Mouse (Mus musculus) heart, postnatal 10 days (tissue): ENCODE results near the gene Crybg3. TPM values are rescaled to one million over a fixed set of nuclear protein-coding genes. Genes with fewer than 3 reads are reported as not detected.
"Not testable (repeated sequence)": the region's sequence is repeated elsewhere in the genome, so short reads cannot be mapped to it uniquely, and the experiment has no call there.

Experiments used
- DNase-seq, 2 experiments: peaks; one replicate each; pipeline ENCODE4 v3.0.0; 2021
- intact Hi-C: fragments of 180-260 bp; cut with DNase I; formaldehyde crosslinking; loops from one replicate; pipeline ENCODE4 v1.15.1; 2025
- total RNA-seq, 2 experiments: library from RNA; stranded (reverse); gene quantifications; 2 replicates each; pipeline ENCODE4 v1.2.3; 2021

Crybg3 gene
- total RNA-seq, 2 experiments from 2014 or later: 61.9 to 64.6 TPM

DNA sequence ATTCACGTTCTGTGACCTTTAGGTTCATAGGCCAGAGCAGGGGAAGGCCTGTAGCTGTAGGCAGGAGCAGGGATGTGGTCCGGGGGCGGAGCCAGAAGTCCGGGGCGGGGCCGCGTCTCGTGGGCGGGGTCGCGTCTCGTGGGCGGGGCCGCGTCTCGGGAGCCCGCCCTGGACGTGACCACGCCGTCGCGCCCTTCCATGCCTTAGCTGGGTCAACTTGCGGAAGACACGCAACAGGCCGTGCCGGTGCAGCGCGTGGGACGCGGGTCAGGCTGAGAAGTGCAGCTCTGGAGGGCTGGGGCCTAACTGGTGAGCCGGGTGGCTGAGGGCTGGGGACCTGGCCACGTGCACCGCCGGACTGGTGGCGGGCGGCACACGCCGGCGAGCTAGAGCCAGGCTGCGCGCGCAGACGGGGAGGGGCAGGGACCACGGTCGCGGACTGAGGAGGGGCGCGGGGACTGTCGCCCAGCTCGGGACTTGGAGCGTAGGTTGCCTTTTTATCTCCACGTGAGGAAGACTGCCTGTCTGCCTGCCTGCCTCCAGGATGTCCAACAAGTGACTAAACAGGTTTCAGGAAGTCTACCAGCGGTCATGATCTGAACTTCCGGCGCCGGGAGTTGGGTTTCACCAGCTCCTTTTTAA lies 129.0 kb downstream of the Crybg3 start, which contains the start of gene Riox2:
Riox2 (plus strand) TSS at position 139 of the 642 bp plus-strand sequence.
- intact Hi-C loops: loop anchor here (5.0 kb wide), 1 partner anchor 49 kb away; no protein-coding TSS in a partner anchor
- peak; percentile 86 to 90 for DNase-seq

DNA sequence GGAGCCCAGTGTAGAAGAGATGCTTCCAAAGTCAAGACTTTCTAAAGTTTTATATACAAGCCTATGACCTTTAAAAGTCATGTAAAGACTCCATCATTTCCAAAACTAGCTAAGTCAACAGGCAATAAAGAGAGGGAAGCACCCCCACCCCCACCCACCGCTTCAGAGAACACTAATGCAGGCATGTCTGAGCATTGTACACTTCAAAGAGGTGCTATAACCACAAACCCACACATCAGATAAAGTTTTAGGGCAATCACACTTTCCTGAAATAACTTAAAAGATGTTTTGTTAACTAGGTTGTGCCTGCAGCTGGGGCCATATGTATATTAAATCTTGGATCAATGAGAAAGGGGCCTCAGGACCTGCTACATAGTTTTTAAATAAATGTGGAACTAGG lies 130.9 kb downstream of the Crybg3 start:
- intact Hi-C loops: loop anchor here (5.0 kb wide), 1 partner anchor 48 kb away; no protein-coding TSS in a partner anchor
- no peak for DNase-seq

DNA sequence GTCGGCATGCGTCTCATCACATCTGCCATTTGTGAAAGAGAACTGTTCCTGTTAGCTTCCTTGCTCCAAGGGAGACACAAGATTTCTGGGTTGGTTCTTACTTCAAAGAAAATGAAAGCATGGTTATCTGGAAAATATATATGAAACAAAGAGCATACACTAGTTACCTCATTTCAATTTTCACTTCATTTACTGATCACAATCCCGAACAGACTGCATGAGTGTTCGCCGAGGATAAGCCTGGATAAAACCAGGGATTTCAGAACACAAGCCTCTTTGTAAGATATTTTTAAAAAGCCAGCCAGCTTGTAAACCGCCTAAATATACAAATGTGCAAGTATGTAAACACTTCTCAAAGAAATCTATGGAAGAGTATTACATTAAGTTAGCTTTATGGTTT lies 136.8 kb downstream of the Crybg3 start:
- intact Hi-C loops: no loop called here
- no peak for DNase-seq

GRCm38 (mm10) chr16:59463567-59463966 lies 137.2 kb downstream of the Crybg3 start:
- DNase-seq: no peak
- intact Hi-C loops: no loop called here

DNA sequence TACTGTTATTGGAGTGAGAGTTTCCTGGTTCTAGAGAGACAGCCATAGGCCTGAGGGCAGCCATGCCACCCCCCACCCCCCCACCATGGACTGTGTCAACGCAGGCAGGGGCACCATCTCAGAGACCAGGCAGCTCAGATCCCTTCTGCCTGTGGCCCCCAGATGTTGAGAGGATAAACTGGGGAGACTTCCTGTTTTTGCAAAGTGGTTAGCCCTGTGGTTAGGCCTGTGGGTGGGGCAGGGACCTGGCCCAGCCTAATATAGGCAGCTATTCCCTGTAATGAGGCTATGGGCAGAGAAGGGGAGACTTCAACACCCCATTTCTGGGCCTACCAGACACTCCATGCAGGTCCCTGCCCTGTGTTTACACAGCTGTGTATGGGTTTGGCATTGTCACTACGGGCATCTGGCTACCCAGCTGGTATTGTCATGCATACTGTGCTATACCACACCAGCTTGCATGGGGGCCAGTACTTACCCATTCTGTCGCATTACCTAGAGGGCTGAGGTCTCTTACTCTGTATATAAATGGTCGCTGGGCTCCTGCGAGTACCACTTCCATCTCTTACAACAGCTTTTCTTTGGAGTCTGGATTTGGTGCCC lies 141.4 kb downstream of the Crybg3 start:
- DNase-seq, intact Hi-C loops: not testable (repeated sequence)

DNA sequence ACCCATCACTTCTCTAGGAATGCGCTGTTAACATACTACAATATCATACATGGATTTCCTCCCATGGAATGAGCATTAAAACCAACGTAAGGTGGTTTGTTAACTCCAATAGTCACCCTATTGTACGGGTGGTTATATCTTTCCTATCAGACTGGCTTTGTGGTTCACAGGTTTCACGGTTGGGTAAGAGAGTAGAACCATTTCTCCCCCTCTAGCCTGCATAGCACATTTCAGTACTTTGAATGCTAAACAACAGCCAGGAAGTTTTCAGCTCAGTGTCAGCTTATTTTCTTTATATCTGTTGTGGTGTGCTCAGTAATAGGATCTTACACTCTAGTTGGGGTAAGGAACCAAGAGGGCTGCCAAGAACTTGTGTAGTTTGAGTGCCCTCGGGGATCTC lies 149.0 kb downstream of the Crybg3 start:
- no peak for DNase-seq
- intact Hi-C loops: no loop called here

DNA sequence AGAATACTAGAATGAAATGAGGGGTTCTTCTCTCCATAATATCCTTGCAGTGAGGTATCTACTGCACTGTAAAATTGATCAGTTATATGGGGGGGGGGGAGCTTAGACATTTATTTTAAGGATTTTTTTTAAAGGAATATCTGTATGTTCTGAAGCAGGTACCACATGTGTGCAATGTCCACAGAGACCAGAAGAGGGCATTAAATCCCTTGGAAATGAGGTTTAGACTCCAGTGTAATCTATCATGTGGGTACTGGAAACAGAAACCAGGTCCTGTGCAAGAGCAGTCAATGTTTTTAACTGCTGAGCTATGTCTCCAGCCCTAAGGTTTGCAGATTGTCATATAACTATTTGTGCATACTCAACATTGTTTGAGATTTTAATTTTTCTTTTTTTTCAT lies 151.7 kb downstream of the Crybg3 start:
- intact Hi-C loops: no loop called here
- DNase-seq: no peak

- DNase-seq: no peak
- intact Hi-C loops: no loop called here
Measured at GRCm38 (mm10) chr16:59448181-59448580, 152.6 kb downstream of the Crybg3 start.

GRCm38 (mm10) chr16:59444880-59445559 lies 155.8 kb downstream of the Crybg3 start:
- intact Hi-C loops: no loop called here
- no peak for DNase-seq

Other genes starting within 250 kb of the Crybg3 start
- gene Olfr209, start 237.0 kb downstream of the Crybg3 start, total RNA-seq: not detected
- gene Gabrr3, start 193.6 kb downstream of the Crybg3 start, total RNA-seq: not detected
- 10 to 100 TPM; 11.7 to 15.3 TPM for gene Riox2, start 129.2 kb downstream of the Crybg3 start, total RNA-seq
- 1 to 10 TPM; 7.1 to 8.7 TPM for gene Arl6, start 38.4 kb upstream of the Crybg3 start, total RNA-seq